Mouse (Mus musculus) liver, embryonic 16.5 days (tissue): ENCODE data around the gene Homez. TPM values are rescaled to one million over a fixed set of nuclear protein-coding genes. Genes with fewer than 3 reads are reported as not detected.

Source experiments
- ATAC-seq: fragments of 200-750 bp; cut with Nextera tagmentation; 2 replicates; pipeline ENCODE4 v1.8.0; 2017; ENCODE audit warnings: low read depth, mild to moderate bottlenecking, moderate number of reproducible peaks, moderate library complexity
- H3K27ac ChIP-seq: fragments of 300-500 bp; sonication (generic); 2 replicates; pipeline ENCODE4 v1.5.1; 2014; ENCODE audit warnings: mild to moderate bottlenecking, low read length
- H3K27me3 ChIP-seq: fragments of 300-500 bp; sonication (generic); 2 replicates; pipeline ENCODE4 v1.6.1; 2014; ENCODE audit warnings: low read depth, low read length, mixed read lengths; ENCODE audit not compliant: control insufficient read depth, insufficient read depth
- H3K36me3 ChIP-seq: fragments of 300-500 bp; sonication (generic); 2 replicates; pipeline ENCODE4 v1.6.1; 2014; ENCODE audit warnings: mild to moderate bottlenecking; ENCODE audit not compliant: control insufficient read depth, insufficient read depth
- H3K4me1 ChIP-seq: fragments of 300-500 bp; sonication (generic); 2 replicates; pipeline ENCODE4 v1.6.1; 2014; ENCODE audit warnings: low read depth, low read length, mixed read lengths; ENCODE audit not compliant: control insufficient read depth
- H3K4me2 ChIP-seq: fragments of 300-500 bp; sonication (generic); 2 replicates; pipeline ENCODE4 v1.6.1; 2014; ENCODE audit warnings: low read depth, low read length, mixed read lengths
- H3K4me3 ChIP-seq: fragments of 300-500 bp; sonication (generic); 2 replicates; pipeline ENCODE4 v1.5.1; 2014; ENCODE audit warnings: low read depth, mild to moderate bottlenecking, low read length
- H3K9ac ChIP-seq: fragments of 300-500 bp; sonication (generic); 2 replicates; pipeline ENCODE4 v1.6.1; 2014; ENCODE audit warnings: low read depth, low read length
- H3K9me3 ChIP-seq: fragments of 300-500 bp; sonication (generic); replicated peaks from 2 replicates; pipeline ENCODE4 v1.6.1; 2016; ENCODE audit warnings: low read length; ENCODE audit not compliant: control insufficient read depth
- WGBS: fragments of 180-500 bp; shearing (Covaris S2); extraction: QIAGEN DNeasy Blood & Tissue Kit; methylation state at CpG from one replicate; pipeline ENCODE4 v1.1.7; 2014; ENCODE audit not compliant: insufficient replicate concordance; 5-methylcytosine and 5-hydroxymethylcytosine counted together
- polyA plus RNA-seq: library from polyadenylated mRNA; unstranded; fragments of >200 nt; fragmentation: Nextera tagmentation; extraction: Ambion mirVana; gene quantifications from 2 replicates; pipeline ENCODE4 v1.2.1, GENCODE M21; 2015

The Homez gene
- polyA plus RNA-seq, 1 experiment from 2014 or later: 2.4 TPM

DNA sequence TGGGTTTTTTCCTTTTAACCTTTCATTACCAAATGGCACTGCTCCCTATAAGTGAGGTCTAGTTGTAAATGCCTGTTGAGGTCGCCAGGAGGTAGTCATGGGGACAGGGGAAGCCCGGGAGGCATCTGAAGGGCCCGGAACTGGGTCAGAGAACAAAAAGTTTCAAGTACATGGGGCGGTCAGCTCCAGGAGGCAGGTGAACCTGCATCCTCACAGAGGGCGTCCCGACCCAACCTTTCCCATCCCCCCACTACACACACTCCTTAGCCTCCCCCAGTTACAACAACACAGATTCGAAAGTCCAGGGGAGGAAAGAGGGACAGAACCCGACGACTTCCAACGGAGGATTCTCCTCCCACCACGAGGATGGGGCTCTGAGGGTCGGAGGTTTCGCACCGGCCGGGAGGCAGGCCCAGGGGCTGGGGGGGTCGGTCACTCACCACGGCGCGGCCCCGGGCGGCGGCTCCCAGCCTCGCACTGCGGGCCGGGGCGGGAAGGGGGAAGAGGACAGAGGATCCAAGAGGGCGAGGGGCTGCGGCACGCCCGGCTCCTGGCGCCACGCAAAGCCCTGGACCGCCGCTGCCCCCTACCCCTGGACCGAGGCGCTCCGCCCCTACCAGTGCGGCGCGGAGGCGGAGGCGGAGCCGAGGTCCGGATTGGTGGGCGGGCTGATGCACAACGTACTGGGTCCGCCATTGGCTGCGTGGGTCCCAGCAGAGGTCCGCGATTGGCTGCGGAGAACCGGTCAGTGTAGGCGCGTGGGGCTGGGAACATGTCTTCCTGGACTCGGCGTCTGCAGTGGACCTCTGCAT, 7.1 kb downstream of the Homez start:
- H3K27me3 ChIP-seq: no peaks in the 10 kb centered on the region
- H3K4me3 ChIP-seq: peak overlapping the region; percentile 89
- H3K9ac ChIP-seq: peak overlapping the region; percentile 79
- under 1% methylated on average over 44 of the region's 56 CpGs for WGBS
- H3K9me3 ChIP-seq: no peaks in the 10 kb centered on the region
- peaks cover 4% of the 10 kb centered on the region for H3K4me1 ChIP-seq
- no peaks in the 10 kb centered on the region for H3K36me3 ChIP-seq
- ATAC-seq: peak; percentile 100
- H3K4me2 ChIP-seq: peak overlapping the region; percentile 95
- H3K27ac ChIP-seq: peak overlapping the region; percentile 40

GRCm38 (mm10) chr14:54860511-54860910, 10.2 kb downstream of the Homez start:
- Histone ChIP-seq H3K4me2 (no peak overlapping the region), H3K27ac (no peak overlapping the region), H3K27me3 (no peaks in the 10 kb centered on the region), H3K9me3 (no peaks in the 10 kb centered on the region), H3K4me1 (peaks cover 4% of the 10 kb centered on the region), H3K36me3 (no peaks in the 10 kb centered on the region), H3K4me3 (no peak overlapping the region), H3K9ac (no peak overlapping the region)
- ATAC-seq: no peak
- 19% methylated on average over 2 of the region's 2 CpGs for WGBS

DNA sequence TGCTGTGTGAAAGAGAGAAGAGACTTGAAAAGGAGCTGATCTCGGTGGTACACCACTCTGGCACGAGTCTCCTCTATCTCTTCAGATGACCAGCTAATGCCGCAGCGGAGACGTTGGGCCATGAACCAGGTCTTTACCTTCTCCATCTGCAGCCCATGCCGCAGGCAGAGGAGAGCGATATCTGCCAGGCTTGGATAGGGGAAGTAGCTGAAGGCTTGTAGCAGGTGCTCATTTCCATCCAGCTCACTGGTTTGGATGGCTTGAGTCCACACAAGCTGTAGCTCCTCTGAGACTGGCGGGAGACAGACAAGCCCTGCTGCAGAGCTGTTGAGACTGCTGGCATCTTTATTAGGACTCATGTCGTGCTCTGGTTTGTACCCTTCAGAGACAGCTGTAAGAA, 12.9 kb downstream of the Homez start:
- Histone ChIP-seq H3K27ac (no peak overlapping the region), H3K9ac (no peak overlapping the region), H3K4me2 (no peak overlapping the region), H3K9me3 (no peaks in the 10 kb centered on the region), H3K4me3 (no peak overlapping the region), H3K4me1 (no peaks in the 10 kb centered on the region), H3K27me3 (no peaks in the 10 kb centered on the region), H3K36me3 (no peaks in the 10 kb centered on the region)
- ATAC-seq: no peak
- WGBS: 77% methylated on average over 9 of the region's 9 CpGs

DNA sequence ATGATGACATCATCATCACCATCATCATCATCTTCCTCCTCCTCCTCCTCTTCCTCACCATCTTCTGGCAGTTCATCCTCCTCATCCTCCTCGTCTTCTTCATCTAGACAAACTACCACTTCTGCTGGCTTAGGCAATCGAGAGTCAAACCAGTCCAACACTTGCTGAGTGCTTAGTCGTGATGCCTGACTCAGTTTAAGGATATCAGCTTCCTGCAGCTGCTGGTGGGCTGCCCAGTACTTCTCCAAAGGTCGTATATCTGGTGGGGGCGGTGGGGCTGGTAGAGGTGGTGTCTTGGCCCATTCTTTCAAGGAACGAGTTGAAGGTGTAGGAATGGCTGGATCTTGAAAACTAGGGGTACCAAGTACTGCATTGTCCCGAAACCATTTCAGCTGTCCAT, 14.1 kb downstream of the Homez start:
- Histone ChIP-seq H3K4me2 (no peak overlapping the region), H3K9me3 (no peaks in the 10 kb centered on the region), H3K9ac (no peak overlapping the region), H3K4me1 (no peaks in the 10 kb centered on the region), H3K4me3 (no peak overlapping the region), H3K36me3 (no peaks in the 10 kb centered on the region), H3K27ac (no peak overlapping the region), H3K27me3 (no peaks in the 10 kb centered on the region)
- WGBS: 34% methylated on average over 7 of the region's 7 CpGs
- no peak for ATAC-seq

DNA sequence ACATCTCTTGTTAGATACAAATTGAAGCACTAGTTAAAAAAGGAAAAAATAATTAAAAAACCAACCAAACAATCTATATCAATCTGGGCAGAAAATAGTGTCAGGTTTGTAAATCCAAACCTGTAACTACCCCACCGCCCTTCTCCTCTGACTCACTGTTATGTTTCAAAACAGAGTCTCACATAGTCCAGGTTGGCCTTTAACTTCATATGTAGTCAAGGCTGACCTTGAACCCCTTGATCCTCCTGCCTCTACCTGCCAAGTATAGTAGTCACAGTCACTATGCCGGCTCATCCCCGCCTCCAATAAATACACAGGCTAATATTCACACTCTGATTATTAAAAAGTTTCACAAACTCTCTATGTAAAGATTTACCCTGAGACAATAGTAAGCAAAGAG, 15.0 kb downstream of the Homez start:
- Histone ChIP-seq H3K4me3 (no peak overlapping the region), H3K4me2 (no peak overlapping the region), H3K36me3 (no peaks in the 10 kb centered on the region), H3K27me3 (no peaks in the 10 kb centered on the region), H3K27ac (no peak overlapping the region), H3K9ac (no peak overlapping the region), H3K4me1 (no peaks in the 10 kb centered on the region), H3K9me3 (no peaks in the 10 kb centered on the region)
- 68% methylated on average over 3 of the region's 3 CpGs for WGBS
- no peak for ATAC-seq

- WGBS: 3% methylated on average over 4 of the region's 4 CpGs
- no peak for ATAC-seq
- no peak overlapping the region for H3K27ac ChIP-seq
- H3K4me1 ChIP-seq: no peaks in the 10 kb centered on the region
- no peak overlapping the region for H3K4me3 ChIP-seq
- no peaks in the 10 kb centered on the region for H3K9me3 ChIP-seq
- H3K36me3 ChIP-seq: no peaks in the 10 kb centered on the region
- H3K27me3 ChIP-seq: no peaks in the 10 kb centered on the region
- no peak overlapping the region for H3K4me2 ChIP-seq
- no peak overlapping the region for H3K9ac ChIP-seq
These were observed 27.3 kb downstream of the Homez start for GRCm38 (mm10) chr14:54843461-54843860.

- WGBS: 55% methylated on average over 1 of the region's 1 CpGs
- H3K9ac ChIP-seq: no peak overlapping the region
- H3K4me1 ChIP-seq: no peaks in the 10 kb centered on the region; the same call in none of the 2 replicates
- no peak for ATAC-seq
- H3K9me3 ChIP-seq: no peaks in the 10 kb centered on the region
- no peak overlapping the region for H3K4me2 ChIP-seq
- no peaks in the 10 kb centered on the region for H3K36me3 ChIP-seq
- H3K4me3 ChIP-seq: no peak overlapping the region
- H3K27me3 ChIP-seq: no peaks in the 10 kb centered on the region
- no peak overlapping the region for H3K27ac ChIP-seq
These were observed 47.0 kb downstream of the Homez start for GRCm38 (mm10) chr14:54823716-54824115.

DNA sequence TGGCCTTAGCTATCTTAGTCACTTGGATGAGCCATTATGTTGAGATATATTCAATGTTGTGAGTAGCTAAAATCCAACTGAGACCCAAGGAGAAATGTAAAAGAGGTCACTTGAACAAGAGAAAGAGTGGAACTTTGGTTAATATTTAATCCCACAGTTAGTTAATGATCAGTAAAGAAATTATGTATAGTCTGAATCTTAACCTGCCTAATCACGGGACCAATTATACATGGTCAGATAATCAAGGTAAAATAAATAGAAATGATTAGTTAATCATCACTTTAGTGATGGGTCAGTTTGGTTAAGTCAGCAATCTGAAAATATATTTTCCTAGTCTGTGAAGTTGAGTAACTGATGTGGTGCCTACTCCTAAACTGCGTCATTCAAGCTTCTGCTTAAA, 48.5 kb downstream of the Homez start:
- no peak overlapping the region for H3K4me3 ChIP-seq
- H3K27me3 ChIP-seq: no peaks in the 10 kb centered on the region
- no peaks in the 10 kb centered on the region; the same call in none of the 2 replicates for H3K4me1 ChIP-seq
- no peak for ATAC-seq
- 51% methylated on average over 2 of the region's 2 CpGs for WGBS
- H3K9ac ChIP-seq: no peak overlapping the region
- no peaks in the 10 kb centered on the region for H3K36me3 ChIP-seq
- H3K27ac ChIP-seq: no peak overlapping the region
- H3K4me2 ChIP-seq: no peak overlapping the region
- H3K9me3 ChIP-seq: no peaks in the 10 kb centered on the region

DNA sequence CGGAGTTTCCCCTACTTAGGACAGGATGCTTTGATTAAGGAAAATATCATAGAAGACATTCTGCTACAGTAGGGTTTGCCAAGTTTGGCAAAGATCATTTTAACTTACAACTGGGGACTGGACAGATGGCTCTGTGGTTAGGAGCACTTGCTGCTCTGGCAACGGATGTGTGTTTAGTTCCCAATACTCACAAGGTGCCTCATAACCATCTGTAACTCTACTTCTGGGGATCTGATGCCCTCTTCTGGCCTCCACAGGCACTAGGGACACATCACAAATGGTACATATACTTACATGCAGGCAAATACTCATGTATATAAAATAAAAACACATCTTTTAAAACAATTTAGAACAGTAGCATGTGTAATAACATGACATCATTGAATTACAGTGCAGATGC, 53.0 kb downstream of the Homez start:
- WGBS: 30% methylated on average over 2 of the region's 2 CpGs
- no peak for ATAC-seq
- Histone ChIP-seq H3K4me3 (no peak overlapping the region), H3K27ac (no peak overlapping the region), H3K9me3 (no peaks in the 10 kb centered on the region), H3K4me1 (no peaks in the 10 kb centered on the region; the same call in none of the 2 replicates), H3K36me3 (no peaks in the 10 kb centered on the region), H3K4me2 (no peak overlapping the region), H3K9ac (no peak overlapping the region), H3K27me3 (no peaks in the 10 kb centered on the region)
